Mouse (Mus musculus) heart, embryonic 11.5 days (tissue): ENCODE measurements at regions not wholly inside any gene's neighbourhood (a gene's known extent, or its start where the extent isn't known, plus 50 kb on each side); places are given as distances from the start of the nearest gene placed in this dataset.
A peak's percentile ranks its signal among the peaks of the same experiment; 100 is the strongest.

Experiments
- ATAC-seq: fragments of 200-750 bp; cut with Nextera tagmentation; replicated peaks from 2 replicates; pipeline ENCODE4 v1.8.0; 2017; ENCODE audit warnings: moderate library complexity; ENCODE audit not compliant: insufficient number of reproducible peaks, low FRiP score, low TSS enrichment
- H3K27ac ChIP-seq: fragments of 300-500 bp; sonication (generic); 2 replicates; pipeline ENCODE4 v1.5.1; 2014; ENCODE audit warnings: mild to moderate bottlenecking, low read depth, low read length
- H3K27me3 ChIP-seq: fragments of 300-500 bp; sonication (generic); 2 replicates; pipeline ENCODE4 v1.6.1; 2014; ENCODE audit warnings: mild to moderate bottlenecking, low read length, mixed read lengths; ENCODE audit not compliant: control insufficient read depth, insufficient read depth
- H3K36me3 ChIP-seq: fragments of 300-500 bp; sonication (generic); 2 replicates; pipeline ENCODE4 v1.6.1; 2014; ENCODE audit warnings: mild to moderate bottlenecking, low read length, moderate library complexity, mixed read lengths; ENCODE audit not compliant: control insufficient read depth, insufficient read depth
- H3K4me1 ChIP-seq: fragments of 300-500 bp; sonication (generic); 2 replicates; pipeline ENCODE4 v1.6.1; 2014; ENCODE audit warnings: low read length; ENCODE audit not compliant: control insufficient read depth, insufficient read depth
- H3K4me2 ChIP-seq: fragments of 300-500 bp; sonication (generic); 2 replicates; pipeline ENCODE4 v1.6.1; 2014; ENCODE audit warnings: mild to moderate bottlenecking, moderate library complexity
- H3K4me3 ChIP-seq: fragments of 300-500 bp; sonication (generic); 2 replicates; pipeline ENCODE4 v1.5.1; 2014; ENCODE audit warnings: low read depth, low read length
- H3K9ac ChIP-seq: fragments of 300-500 bp; sonication (generic); 2 replicates; pipeline ENCODE4 v1.6.1; 2014; ENCODE audit warnings: mild to moderate bottlenecking, low read depth, low read length, moderate library complexity
- H3K9me3 ChIP-seq: fragments of 300-500 bp; sonication (generic); replicated peaks from 2 replicates; pipeline ENCODE4 v1.6.1; 2016; ENCODE audit warnings: low read length; ENCODE audit not compliant: control insufficient read depth
- WGBS: fragments of 180-500 bp; shearing (Covaris S2); extraction: QIAGEN DNeasy Blood & Tissue Kit; methylation state at CpG from one replicate; pipeline ENCODE4 v1.1.7; 2014; ENCODE audit not compliant: insufficient replicate concordance; 5-methylcytosine and 5-hydroxymethylcytosine counted together

GRCm38 (mm10) chr15:62334256-62335009 lies 1411.6 kb upstream of the A1bg start:
- Histone ChIP-seq H3K9ac (no peak overlapping the region), H3K4me3 (no peak overlapping the region), H3K36me3 (no peaks in the 10 kb centered on the region), H3K27ac (no peak overlapping the region), H3K27me3 (no peaks in the 10 kb centered on the region), H3K4me1 (no peaks in the 10 kb centered on the region), H3K9me3 (no peaks in the 10 kb centered on the region), H3K4me2 (no peak overlapping the region)
- 86% methylated on average over 4 of the region's 4 CpGs for WGBS
- ATAC-seq: no peak

GRCm38 (mm10) chr15:62332129-62332528 lies 1409.3 kb upstream of the A1bg start:
- no peak for ATAC-seq
- no peak overlapping the region for H3K4me2 ChIP-seq
- H3K4me3 ChIP-seq: no peak overlapping the region
- H3K9ac ChIP-seq: no peak overlapping the region
- no peaks in the 10 kb centered on the region for H3K9me3 ChIP-seq
- H3K36me3 ChIP-seq: no peaks in the 10 kb centered on the region
- peaks cover 13% of the 10 kb centered on the region for H3K4me1 ChIP-seq
- no peak overlapping the region for H3K27ac ChIP-seq
- WGBS: 73% methylated on average over 5 of the region's 5 CpGs
- H3K27me3 ChIP-seq: no peaks in the 10 kb centered on the region

- ATAC-seq: no peak
- Histone ChIP-seq H3K9ac (no peak overlapping the region), H3K27ac (no peak overlapping the region), H3K4me3 (no peak overlapping the region), H3K36me3 (no peaks in the 10 kb centered on the region), H3K27me3 (no peaks in the 10 kb centered on the region), H3K9me3 (no peaks in the 10 kb centered on the region), H3K4me1 (peaks cover 13% of the 10 kb centered on the region), H3K4me2 (no peak overlapping the region)
- WGBS: 92% methylated on average over 3 of the region's 3 CpGs
These were observed 1408.5 kb upstream of the A1bg start for GRCm38 (mm10) chr15:62331138-62331800.

GRCm38 (mm10) chr15:62328920-62329319 lies 1406.1 kb upstream of the A1bg start:
- 12% methylated on average over 3 of the region's 3 CpGs for WGBS
- Histone ChIP-seq H3K9me3 (no peaks in the 10 kb centered on the region), H3K27me3 (no peaks in the 10 kb centered on the region), H3K9ac (0 out of 2 replicates have a peak overlapping the region, but pooled peaks have one; percentile 16), H3K4me3 (no peak overlapping the region), H3K4me2 (peak overlapping the region; percentile 56), H3K36me3 (no peaks in the 10 kb centered on the region), H3K27ac (peak overlapping the region; percentile 66; the same call in 1 of the 2 replicates), H3K4me1 (peaks cover 13% of the 10 kb centered on the region)
- no peak for ATAC-seq

GRCm38 (mm10) chr15:62328305-62328881 lies 1405.6 kb upstream of the A1bg start:
- peak; percentile 57; the same call in 1 of the 2 replicates for ATAC-seq
- peak overlapping the region; percentile 66 for H3K27ac ChIP-seq
- H3K4me1 ChIP-seq: peaks cover 13% of the 10 kb centered on the region
- no peaks in the 10 kb centered on the region for H3K27me3 ChIP-seq
- 10% methylated on average over 9 of the region's 9 CpGs for WGBS
- H3K36me3 ChIP-seq: no peaks in the 10 kb centered on the region
- peak overlapping the region; percentile 56 for H3K4me2 ChIP-seq
- no peaks in the 10 kb centered on the region for H3K9me3 ChIP-seq
- H3K4me3 ChIP-seq: 0 out of 2 replicates have a peak overlapping the region, but pooled peaks have one; percentile 12
- peak overlapping the region; percentile 43; the same call in 1 of the 2 replicates for H3K9ac ChIP-seq

- Histone ChIP-seq H3K27me3 (no peaks in the 10 kb centered on the region), H3K27ac (no peak overlapping the region), H3K9me3 (no peaks in the 10 kb centered on the region), H3K9ac (no peak overlapping the region), H3K4me3 (no peak overlapping the region), H3K36me3 (no peaks in the 10 kb centered on the region), H3K4me2 (no peak overlapping the region), H3K4me1 (peaks cover 13% of the 10 kb centered on the region)
- ATAC-seq: no peak
- WGBS: 46% methylated on average over 2 of the region's 2 CpGs
These were observed 1404.7 kb upstream of the A1bg start for GRCm38 (mm10) chr15:62327481-62327880.

- Histone ChIP-seq H3K4me2 (no peak overlapping the region), H3K4me1 (peaks cover 13% of the 10 kb centered on the region), H3K9me3 (no peaks in the 10 kb centered on the region), H3K36me3 (no peaks in the 10 kb centered on the region), H3K27ac (no peak overlapping the region), H3K9ac (no peak overlapping the region), H3K4me3 (no peak overlapping the region), H3K27me3 (no peaks in the 10 kb centered on the region)
- 85% methylated on average over 4 of the region's 4 CpGs for WGBS
- no peak for ATAC-seq
These were observed 1403.7 kb upstream of the A1bg start for GRCm38 (mm10) chr15:62326524-62326923.

- no peak overlapping the region for H3K4me2 ChIP-seq
- no peaks in the 10 kb centered on the region for H3K36me3 ChIP-seq
- no peaks in the 10 kb centered on the region for H3K9me3 ChIP-seq
- H3K4me1 ChIP-seq: peaks cover 13% of the 10 kb centered on the region
- H3K27me3 ChIP-seq: no peaks in the 10 kb centered on the region
- no peak overlapping the region for H3K9ac ChIP-seq
- no peak for ATAC-seq
- H3K4me3 ChIP-seq: no peak overlapping the region
- H3K27ac ChIP-seq: no peak overlapping the region
- 77% methylated on average over 1 of the region's 1 CpGs for WGBS
These were observed 1402.9 kb upstream of the A1bg start for GRCm38 (mm10) chr15:62325451-62326290.
